Mouse (Mus musculus) kidney, postnatal 4 days (tissue): ENCODE data around the gene Gas7.

Experiments
- DNase-seq, 2 experiments: peaks; one replicate each; pipeline ENCODE4 v3.0.0; 2021; ENCODE audit warnings: mixed read lengths in 2 of 2

The Gas7 gene

GRCm38 (mm10) chr11:67535703-67536102 lies 80.5 kb downstream of the Gas7 start:
- DNase-seq = no peak

- DNase-seq = no peak
Observed at GRCm38 (mm10) chr11:67536413-67536812, 81.2 kb downstream of the Gas7 start.

DNA sequence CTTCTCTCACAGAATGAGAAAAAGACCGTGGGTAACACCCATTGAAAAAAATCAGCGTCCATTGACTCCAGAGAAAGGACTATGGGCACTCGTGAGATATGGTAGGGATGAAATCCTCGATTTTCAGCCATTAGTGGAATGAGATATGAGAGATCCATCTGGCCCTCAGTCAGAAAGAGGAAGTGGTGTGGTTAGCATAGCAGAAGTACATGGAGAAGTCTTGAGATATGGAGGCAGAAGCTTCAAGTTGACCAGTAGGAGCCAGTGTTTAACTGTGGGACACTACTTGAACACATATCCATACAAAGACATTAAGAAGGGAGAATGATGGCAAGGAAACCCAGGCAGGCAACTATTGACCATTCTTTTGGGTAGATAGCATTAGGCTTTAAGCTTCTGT lies 82.1 kb downstream of the Gas7 start:
- DNase-seq = no peak

GRCm38 (mm10) chr11:67538557-67538956 lies 83.3 kb downstream of the Gas7 start:
- no peak for DNase-seq

GRCm38 (mm10) chr11:67544656-67545432 lies 89.6 kb downstream of the Gas7 start:
- peak in 1 of 2 experiments; percentile 49 for DNase-seq

- DNase-seq = no peak
Observed at GRCm38 (mm10) chr11:67546582-67546981, 91.3 kb downstream of the Gas7 start.

GRCm38 (mm10) chr11:67549306-67549705 lies 94.1 kb downstream of the Gas7 start:
- DNase-seq = no peak

DNA sequence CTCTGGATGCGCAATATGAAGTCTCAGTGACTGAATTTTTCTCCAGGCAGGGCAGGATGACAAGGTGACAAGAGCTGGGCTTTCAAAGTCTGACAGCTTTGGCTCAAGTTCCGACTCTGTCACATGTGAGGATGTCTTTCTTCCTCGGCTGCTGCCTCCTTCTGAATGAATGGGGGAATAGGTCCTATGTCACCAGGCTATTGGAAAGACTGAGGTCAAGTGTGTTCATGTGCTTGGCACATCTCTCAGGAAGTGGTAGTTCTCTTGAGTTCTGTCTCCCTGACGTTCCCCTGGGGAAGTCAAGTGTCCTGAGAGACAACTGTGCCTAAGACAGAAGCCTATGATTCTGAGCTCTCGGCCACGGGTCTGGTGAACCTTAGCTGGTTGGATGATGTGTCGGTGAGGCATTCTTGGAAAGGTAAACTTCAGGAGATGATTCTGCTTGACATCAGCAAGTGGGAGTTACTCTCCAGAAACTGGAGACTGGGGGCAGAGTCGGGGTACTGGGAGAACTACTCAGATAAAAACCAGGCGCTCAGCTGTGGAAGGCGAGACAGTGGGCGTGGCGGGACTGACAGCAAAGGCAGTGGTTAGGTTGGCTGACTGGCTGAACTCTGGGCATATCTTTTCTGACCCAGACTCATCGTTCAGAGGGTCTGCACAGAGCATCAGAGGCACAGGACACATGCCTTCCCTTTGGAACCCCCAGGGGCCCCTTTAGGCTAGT lies 94.7 kb downstream of the Gas7 start:
- DNase-seq = peak in 1 of 2 experiments; percentile 37

DNA sequence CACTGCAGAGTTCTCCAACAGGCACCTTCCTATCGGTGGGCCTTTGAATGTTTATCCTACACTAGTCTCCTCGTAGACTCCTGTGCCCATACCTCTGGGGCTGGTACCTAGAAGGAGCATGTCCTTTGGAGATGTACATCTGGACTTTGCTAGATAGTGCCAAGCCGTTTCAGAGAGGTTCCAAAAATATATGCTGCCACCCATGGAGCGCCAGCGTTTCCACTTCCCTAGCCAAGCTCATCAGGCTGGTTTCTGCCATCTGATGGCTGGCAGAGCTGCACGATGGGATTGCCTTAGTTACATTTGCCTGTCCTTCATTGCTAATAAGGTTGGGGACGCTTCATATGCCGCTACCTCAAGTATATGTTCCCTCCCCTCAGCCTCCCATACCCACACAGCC lies 97.2 kb downstream of the Gas7 start:
- no peak for DNase-seq

DNA sequence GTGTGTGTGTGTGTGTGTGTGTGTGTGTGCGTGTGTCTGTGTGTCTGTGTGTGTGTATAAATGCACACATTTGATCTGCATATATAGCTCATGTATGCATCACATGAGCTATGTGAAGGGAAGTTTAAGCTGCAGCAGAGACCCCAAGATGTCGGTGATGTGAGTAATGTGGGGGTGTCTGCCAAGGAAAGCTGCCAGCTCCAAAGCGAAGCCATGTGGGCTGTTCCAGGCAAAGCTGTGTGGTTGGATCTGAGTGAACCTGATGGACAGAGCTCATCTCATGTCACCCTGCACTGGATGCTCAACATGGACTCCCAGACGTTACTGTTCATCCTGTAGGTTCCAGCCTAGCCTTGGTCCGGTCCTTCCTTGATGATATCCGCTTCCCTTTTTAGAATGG lies 99.0 kb downstream of the Gas7 start:
- DNase-seq = no peak

DNA sequence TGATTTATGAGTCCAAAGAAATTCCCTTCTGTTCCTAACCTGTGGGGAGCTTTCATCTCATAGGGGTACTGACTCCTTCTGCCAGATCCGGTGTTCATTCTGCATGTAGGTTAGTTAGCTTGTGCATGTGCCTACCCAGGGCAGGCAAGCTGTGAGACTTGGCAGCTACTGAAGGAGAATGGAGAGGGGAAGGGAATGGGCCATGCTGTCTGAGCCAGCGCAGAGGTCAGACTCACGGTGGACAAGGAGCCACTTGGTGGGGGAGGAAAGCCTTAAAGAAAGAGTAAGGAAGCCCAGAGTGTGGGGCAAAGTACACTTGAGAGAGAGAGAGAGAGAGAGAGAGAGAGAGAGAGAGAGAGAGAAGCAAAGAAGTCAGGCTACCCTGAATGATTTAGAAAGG lies 101.1 kb downstream of the Gas7 start:
- DNase-seq = no peak

DNA sequence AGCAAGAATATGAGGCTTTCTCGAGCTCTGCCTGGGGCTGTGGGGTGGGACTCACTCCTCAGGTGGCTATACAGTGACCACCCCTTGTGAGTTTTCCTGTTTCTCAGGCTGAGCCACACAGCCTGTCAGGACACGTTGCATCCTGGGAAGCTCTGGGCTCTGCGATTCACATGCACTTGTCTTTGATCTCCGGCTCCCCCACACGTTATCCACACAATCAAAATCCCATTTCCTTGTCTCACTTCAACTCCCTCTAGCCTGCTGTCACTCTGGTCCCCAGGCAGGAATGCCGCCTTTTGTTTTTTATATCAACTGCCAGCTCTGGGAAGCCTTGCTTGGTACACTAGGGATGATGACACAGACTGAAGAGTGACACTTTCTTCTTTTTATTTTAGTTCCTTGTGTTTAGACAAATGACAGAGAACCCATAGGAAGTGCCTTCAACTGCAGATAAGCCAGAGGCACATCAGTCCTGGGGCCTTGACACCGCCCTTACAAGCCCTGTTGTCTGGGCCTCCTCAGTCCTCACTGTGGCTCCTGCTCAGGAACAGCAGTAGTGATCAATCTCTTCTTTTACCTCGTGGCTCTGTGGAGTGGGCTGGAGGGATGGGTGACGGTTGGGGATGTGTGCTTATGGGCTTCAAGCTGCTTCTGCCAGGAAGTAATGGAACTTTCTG lies 103.7 kb downstream of the Gas7 start:
- DNase-seq = peak; percentile 47 to 68

DNA sequence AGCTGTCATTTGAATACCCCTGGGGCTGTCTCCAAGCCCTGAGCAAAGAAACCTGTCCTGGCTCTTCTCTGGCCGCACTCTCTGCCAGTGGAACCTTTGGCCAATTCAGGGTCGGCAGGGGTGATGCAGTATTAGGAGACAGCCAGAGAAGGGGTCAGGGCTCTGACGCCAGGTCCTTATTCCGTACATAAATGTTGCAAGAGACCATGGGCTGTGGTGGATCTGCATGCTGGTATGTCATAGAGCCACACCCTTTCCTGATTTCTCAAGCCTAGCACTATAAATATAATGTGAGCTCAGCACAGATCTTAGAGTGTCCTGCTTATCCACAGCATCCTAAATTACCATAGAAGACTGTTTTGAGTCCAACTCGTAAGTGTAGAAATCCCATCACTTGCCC lies 104.3 kb downstream of the Gas7 start:
- no peak for DNase-seq

DNA sequence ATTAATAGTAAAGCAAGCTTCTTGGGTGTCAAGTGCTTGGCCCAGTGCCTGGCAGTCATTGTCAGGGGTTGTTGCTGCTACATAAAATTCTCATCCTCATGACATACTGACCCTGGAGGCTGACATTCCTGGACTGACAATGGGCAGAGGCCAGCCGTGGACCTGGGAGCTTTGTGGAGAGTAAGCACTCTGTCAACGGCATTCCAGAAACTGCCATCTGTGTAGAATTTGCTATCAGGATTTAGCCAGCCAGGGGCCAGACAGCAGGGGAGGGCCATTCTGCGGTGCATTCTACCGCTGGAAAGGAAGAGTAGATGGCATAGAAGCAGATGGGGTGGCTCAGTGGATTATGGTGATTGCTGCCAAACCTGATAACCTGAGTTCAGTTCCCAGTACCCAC lies 106.4 kb downstream of the Gas7 start:
- DNase-seq = no peak

GRCm38 (mm10) chr11:67563141-67563540 lies 107.9 kb downstream of the Gas7 start:
- DNase-seq = no peak

GRCm38 (mm10) chr11:67564003-67564637 lies 108.9 kb downstream of the Gas7 start:
- DNase-seq = no peak

- no peak for DNase-seq
Observed at GRCm38 (mm10) chr11:67565512-67565911, 110.3 kb downstream of the Gas7 start.

DNA sequence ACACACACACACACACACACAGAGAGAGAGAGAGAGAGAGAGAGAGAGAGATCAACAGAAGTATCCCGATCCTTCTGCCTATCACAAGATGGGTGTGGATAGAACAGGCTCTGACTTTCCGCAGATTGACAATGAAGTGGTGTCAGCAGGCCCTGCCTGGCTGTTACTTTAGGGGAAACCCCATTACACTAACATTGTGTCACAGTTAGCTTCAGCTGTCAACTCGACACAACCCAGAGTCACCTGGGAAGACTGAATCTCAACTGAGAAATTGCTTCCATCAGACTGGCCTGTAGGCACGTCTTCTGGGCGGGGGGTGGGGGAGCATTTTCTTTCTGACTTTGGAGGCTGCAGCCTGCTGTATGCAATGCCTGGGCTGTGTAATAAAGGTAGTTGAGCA lies 111.5 kb downstream of the Gas7 start:
- no peak for DNase-seq

- no peak for DNase-seq
Observed at GRCm38 (mm10) chr11:67567184-67567583, 111.9 kb downstream of the Gas7 start.

- DNase-seq = no peak
Observed at GRCm38 (mm10) chr11:67567991-67568390, 112.8 kb downstream of the Gas7 start.

DNA sequence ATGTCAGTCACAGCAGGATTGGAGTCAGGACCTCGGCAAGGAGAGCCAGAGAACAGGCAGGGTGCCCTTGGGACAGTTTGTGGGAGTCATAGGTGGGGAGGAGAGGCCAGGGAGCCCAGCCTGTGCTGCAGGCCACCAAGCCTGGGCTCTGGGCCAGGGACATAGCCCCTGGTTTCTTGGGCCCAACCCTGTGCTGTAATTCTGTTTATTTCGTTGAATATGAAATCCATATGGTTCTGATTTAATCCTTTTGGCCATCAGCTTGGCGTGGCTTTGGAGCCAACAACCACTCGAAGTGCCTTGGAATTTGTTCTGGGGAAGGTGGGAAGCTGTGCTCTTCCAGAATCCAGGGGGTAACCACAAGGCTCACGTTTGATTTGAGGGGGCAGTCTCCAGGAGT lies 113.6 kb downstream of the Gas7 start:
- peak; percentile 50 to 59 for DNase-seq

GRCm38 (mm10) chr11:67570947-67571346 lies 115.7 kb downstream of the Gas7 start:
- peak; percentile 27 to 51 for DNase-seq

DNA sequence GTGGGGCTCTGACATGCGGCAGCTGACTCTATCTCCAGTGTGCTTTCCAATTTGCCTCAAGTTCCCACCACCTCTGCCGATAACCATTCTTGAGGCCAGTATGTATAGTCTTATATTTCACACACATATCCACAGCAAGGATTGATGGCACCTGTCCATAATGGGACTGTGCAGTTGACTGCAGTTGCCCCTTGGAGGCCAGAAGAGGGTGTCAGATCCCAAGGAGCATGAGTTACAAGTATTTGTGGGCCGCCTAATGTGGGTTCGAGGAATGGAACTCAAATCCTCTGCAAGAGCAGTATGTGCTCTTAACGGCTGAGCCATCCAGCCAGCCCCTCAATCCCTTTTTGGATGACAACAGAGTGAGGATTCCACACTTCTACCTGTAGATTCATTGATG lies 119.1 kb downstream of the Gas7 start:
- no peak for DNase-seq
